Mouse (Mus musculus) ovary, postnatal 14 days (tissue): ENCODE results near the gene Camk2g.

ENCODE experiments used
- DNase-seq: peaks from one replicate; pipeline ENCODE4 v3.0.0; 2022; ENCODE audit warnings: low spot score

The Camk2g gene

GRCm38 (mm10) chr14:20785231-20785630 lies 8.7 kb downstream of the Camk2g start:
- DNase-seq: no peak

- no peak for DNase-seq
Measured at GRCm38 (mm10) chr14:20784708-20785107, 9.2 kb downstream of the Camk2g start.

GRCm38 (mm10) chr14:20783526-20783925 lies 10.4 kb downstream of the Camk2g start:
- no peak for DNase-seq

- DNase-seq: no peak
Measured at GRCm38 (mm10) chr14:20782860-20783259, 11.0 kb downstream of the Camk2g start.

GRCm38 (mm10) chr14:20780217-20780616 lies 13.7 kb downstream of the Camk2g start:
- no peak for DNase-seq

GRCm38 (mm10) chr14:20778496-20778895 lies 15.4 kb downstream of the Camk2g start:
- no peak for DNase-seq

- no peak for DNase-seq
Measured at GRCm38 (mm10) chr14:20775661-20776060, 18.2 kb downstream of the Camk2g start.

- no peak for DNase-seq
Measured at GRCm38 (mm10) chr14:20773410-20773809, 20.5 kb downstream of the Camk2g start.

- no peak for DNase-seq
Measured at GRCm38 (mm10) chr14:20772808-20773207, 21.1 kb downstream of the Camk2g start.

GRCm38 (mm10) chr14:20771941-20772340 lies 21.9 kb downstream of the Camk2g start:
- no peak for DNase-seq

GRCm38 (mm10) chr14:20768581-20768980 lies 25.3 kb downstream of the Camk2g start:
- no peak for DNase-seq

- no peak for DNase-seq
Measured at GRCm38 (mm10) chr14:20767936-20768335, 26.0 kb downstream of the Camk2g start.

GRCm38 (mm10) chr14:20765642-20766258 lies 28.1 kb downstream of the Camk2g start:
- peak; percentile 87 for DNase-seq

- no peak for DNase-seq
Measured at GRCm38 (mm10) chr14:20764942-20765341, 28.9 kb downstream of the Camk2g start.

- no peak for DNase-seq
Measured at GRCm38 (mm10) chr14:20758768-20759435, 35.0 kb downstream of the Camk2g start.

- DNase-seq: no peak
Measured at GRCm38 (mm10) chr14:20757370-20757907, 36.4 kb downstream of the Camk2g start.

GRCm38 (mm10) chr14:20753792-20754191 lies 40.1 kb downstream of the Camk2g start:
- no peak for DNase-seq

- no peak for DNase-seq
Measured at GRCm38 (mm10) chr14:20750503-20750902, 43.4 kb downstream of the Camk2g start.

GRCm38 (mm10) chr14:20749494-20750051 lies 44.3 kb downstream of the Camk2g start:
- DNase-seq: no peak

- DNase-seq: no peak
Measured at GRCm38 (mm10) chr14:20748388-20748787, 45.5 kb downstream of the Camk2g start.

GRCm38 (mm10) chr14:20746935-20747334 lies 47.0 kb downstream of the Camk2g start:
- DNase-seq: no peak

- DNase-seq: no peak
Measured at GRCm38 (mm10) chr14:20743614-20744013, 50.3 kb downstream of the Camk2g start.

GRCm38 (mm10) chr14:20741301-20741700 lies 52.6 kb downstream of the Camk2g start:
- DNase-seq: no peak
